Mouse (Mus musculus) c-Kit-positive CD71-positive TER-119-positive erythroid progenitor cells, embryonic 14.5 days (primary cell): ENCODE measurements around the gene Atg7.

ENCODE experiments used
- DNase-seq: peaks from one replicate; pipeline ENCODE4 v3.0.0-alpha.2; 2013; ENCODE audit warnings: low spot score

Gene Atg7

DNA sequence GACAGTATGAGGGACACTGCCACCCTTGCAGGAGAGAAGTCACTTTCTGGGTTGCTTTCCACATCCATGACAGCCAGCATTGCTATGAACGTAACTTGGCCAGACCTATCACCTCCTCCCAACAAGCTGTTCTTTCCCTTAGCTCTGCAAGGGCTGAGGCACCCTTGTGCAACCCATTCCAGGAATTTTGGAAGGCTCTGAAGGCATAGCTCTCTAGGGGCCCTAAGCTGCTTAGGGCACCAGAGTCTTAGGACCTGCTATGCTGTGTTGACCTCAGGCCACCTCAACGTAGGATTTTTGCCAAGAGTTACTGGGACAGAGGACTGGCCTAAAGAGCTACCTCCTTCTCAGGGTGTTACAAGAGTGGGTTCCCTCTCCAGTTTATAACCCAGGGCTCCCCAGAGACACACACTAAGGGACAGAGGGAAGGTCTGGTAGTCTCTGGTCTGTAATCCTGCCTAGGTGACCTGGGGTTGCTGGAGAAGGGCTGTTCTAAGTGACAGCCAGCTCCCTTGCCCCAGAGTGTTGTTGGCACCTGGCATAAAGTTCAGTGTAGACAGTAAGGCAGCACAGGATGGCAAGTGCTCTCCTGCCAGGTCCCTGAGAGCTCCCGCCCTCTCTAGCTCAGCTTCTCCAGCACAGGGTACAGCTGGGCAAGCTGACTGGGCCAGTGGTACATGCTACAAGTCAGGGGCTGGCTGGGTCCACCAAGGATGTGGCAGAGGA is 215.3 kb downstream of the Atg7 start:
- no peak for DNase-seq

DNA sequence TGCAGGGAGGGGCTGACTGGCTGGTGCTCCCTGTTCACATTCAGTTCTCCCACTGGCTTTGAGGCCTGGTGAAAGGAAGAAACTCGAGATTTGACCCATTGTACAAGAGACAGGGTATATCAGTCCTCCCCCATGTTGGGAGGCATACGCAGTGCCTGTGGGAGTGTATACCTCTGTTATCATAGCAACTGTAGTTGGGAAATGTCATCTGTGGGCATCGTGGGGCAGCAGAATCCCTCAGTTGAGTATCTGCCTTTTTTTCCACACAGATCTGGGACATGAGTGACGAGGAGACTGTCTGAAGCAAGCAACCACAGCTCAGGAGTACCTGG is 215.8 kb downstream of the Atg7 start:
- DNase-seq: no peak

DNA sequence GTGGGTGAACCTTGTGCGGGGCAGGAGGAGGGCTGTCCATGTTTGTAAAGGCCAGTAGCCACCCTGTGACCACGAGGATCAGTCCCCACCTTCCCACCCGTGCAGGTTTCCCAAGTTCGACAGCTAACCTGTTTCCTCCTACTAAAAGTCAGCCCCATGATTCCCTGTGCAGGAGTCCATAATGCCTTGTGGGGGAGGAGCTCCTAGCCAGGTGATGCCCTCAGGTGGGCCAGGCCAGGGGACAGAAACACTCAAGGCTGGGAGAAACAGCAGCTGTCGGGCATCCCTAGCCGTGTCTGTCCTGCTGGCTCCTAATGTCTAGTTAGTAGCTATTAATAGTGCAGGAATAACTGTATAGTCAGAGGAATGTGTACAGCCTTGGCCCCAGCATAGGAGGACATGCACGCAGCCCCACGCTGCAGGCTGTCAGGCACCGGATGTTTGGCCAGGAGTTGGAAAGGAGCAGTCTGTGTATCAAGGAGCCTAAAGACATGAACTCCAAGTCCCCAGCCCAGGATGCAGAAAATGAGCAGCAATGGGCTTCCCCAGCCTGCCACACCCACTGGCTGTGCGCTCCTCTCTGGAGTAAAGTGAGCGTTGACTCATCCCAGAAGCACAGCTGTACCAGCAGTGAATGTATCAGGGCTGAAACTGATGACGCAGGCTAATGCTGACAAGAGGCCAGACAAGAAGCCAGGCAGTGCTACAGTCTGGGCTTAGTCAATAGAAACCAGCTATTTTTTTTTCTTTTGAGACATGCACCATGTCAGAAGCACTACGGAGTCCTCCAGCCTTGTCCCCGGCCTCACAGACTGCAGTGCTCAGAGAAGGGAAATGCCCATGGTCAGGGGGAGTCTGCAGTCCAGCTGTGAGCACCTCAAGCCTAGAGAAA is 218.0 kb downstream of the Atg7 start:
- DNase-seq: no peak

DNA sequence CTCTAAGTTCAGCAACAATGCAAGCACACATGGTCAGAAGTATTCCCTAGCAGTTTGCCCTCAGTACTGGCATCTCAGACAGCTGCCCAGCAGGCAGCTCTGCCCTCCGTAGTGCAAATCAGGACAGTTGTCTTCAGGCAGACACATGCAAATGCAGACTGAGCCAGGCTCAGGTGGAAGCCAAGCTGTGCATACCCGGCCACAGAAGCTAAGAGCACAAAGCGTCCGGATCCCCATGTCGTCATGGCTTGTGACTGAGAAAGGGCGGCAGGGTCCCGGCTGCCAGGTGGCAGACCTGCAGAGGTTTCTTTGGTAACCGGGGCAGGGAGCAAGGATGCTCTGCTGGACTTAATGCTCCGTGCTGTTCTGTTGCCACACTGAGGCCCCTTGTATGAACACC is 218.7 kb downstream of the Atg7 start:
- no peak for DNase-seq

DNA sequence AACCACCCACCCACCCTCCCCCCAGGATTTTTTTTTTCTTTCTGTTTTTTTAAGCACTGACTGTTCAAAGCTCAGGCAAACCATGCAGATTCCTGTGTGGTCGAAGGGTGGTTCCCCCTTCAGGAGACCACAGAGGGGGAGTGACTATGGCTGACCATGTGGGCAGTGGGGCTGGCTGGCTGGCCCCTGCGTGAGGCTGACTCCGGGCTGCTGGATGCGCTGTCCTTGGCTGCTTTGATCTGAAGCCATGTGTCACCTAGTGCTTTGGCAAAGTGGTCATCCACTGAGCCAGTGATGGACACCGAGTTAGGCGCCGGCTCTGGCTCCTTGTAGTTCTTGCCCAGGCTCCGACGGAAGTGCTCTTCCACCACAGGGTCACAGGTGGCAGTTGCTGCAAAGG is 219.1 kb downstream of the Atg7 start:
- DNase-seq: no peak

DNA sequence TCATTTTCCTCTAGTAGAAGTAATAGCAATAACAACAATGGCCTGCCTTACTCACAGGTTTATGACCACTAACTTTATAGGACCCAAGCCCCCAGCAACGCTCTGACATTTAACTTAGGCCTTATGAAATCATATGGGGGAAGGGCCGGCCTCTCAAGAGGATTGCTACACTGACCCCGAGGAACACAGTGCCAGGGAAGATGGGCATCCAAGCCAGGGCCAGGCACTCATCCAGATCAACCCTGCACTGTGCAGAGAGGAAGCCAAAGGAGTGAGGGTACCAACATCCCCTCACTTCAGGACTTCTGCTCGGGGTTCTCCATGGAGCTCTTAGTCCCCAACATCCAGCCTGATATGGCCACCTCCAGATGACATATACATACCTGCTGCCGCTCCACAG is 220.6 kb downstream of the Atg7 start:
- DNase-seq: no peak

DNA sequence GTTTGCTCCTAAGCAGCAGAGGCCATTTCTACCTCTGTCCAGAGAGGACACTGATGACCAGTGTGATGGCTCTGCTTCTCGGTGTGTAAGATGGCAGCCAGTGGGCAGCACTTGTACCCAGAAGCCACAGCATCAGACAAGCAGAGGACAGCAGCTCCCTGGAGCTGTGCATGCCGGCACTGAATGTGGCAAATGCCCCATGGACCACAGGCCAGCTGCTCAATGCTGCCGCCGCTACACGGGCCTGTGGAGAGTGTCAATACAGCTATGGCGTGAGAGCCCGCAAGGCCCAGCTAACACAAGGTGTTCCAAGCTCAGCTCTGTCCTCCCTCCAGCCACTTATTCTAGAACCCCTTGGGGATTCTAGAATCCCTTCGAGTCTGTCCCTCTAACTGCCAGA is 221.5 kb downstream of the Atg7 start:
- no peak for DNase-seq

DNA sequence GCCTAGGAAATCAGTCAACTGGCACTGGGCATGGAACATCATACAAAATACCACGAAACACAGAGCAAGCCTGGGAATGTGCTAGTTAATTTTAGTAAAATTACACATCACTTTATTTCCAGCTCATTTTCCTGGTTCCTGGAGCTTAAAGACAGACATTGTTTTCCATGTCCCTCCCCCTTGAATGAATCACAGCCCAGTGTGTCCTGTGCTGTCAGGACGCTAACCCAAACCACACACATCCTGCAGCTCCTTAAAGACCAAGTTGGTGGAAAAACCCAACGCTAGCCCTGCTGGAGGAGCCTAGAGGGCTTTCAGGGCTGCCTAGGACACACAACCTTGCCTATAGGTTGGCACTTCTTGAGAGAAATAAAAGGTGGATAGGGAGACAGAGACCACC is 223.2 kb downstream of the Atg7 start:
- no peak for DNase-seq

DNA sequence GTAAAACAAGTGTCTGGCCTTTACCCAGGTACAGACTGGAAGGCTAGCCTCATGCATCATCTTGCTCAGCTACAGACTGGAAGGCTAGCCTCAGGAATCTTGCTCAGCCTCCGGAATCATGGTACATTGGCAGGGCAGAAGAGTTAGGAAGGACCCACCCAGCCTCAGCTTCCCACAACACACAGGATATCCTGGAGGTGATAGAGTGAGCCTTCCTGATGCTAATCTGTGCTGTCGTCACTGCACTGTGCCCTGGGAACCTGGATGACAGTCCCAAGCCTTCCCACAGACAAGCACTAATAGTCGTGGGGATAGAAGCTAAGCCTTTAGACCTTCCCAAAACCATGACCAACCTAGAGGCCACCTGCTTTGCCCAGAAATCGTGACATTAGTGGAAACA is 223.7 kb downstream of the Atg7 start:
- no peak for DNase-seq

DNA sequence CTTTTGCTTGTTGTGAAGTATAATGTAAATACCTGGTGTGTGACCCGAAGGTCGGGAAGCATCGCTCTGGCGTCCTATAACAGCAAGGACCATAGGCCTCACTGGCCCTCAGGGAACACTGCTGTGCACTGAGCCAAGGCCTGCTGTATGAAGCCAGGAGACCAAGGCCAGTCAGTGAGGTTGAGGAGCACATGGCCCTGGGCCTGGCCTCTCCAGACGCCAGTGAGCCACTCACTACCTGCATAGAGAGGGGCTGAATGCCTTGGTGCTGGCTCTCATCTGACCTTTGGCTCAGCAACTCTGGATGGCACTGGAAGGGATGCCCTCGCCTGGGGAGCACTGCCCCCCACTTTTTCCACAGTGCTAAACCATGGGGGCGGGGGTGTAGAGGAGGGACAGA is 225.8 kb downstream of the Atg7 start:
- no peak for DNase-seq

DNA sequence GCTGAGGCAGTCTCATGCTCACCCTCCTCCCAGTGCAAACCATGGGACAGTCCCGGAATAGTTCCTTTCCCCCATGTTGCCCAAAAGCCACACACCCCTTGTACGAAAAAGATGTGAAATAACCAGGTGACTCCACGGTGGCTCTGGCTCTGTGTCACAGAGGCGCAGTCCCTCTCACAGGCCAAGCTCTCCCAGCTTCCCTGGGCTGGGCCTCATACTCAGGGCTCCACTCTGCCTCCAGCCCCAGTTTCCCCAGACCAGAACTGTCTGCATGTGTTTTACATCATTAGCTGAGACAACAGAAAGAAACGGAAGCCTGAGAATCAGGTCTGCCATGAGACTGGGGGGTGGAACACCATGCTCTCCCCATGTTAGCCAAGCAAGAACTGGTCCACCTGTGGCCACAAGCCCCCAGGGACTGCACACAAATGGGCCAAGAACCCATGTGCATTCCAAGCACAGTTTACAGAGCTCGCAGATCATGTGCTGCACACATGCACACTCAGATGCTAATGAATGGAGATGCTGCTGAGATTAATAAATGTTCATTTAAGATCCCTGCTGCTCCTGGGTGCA is 226.7 kb downstream of the Atg7 start:
- DNase-seq: no peak

DNA sequence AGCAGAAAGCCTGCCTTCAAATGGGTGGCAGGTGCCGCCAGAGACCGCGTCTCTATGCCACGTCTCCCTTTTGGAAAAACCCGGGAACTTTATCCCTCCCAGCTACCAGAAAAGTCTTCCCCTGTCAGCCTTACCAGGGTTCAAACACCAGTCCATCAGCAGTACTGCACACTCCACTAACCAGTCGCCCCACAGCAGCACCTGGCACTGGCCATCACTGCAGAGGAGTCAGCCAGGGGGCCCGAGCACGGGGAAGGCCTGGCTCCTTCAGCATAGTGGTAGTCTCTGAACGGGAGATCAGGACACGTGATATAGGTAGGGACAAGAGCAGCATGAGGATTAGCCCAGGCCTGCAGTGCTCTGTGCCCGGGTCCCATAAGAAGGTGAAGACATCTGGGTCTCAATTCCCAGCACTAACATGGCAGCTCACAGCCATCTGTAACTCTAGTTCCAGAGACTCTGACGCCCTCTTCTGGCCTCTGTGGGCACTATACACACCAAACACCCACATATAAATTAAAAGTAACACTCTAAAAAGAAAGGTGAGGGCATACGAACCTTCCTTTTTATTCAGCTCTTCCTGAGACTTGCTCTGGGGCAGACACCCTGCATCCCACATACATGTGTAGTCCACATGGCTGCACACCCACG is 228.2 kb downstream of the Atg7 start:
- DNase-seq: no peak

DNA sequence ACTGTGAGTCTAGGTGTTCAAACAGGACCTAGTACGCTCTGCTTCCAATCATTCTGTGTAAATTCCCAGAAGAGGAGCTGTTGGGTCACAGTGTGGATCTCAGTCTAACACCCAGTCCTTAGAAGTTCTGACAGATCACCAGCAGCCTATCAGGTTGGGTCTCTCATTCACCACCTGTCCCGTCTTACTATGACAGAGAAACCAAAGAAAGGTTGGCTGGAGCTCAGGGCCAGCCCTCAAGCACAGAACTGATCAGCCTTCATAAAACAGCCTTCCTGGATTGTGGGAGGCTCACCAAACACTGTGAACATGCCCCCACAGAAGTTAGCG is 230.9 kb downstream of the Atg7 start:
- DNase-seq: no peak

DNA sequence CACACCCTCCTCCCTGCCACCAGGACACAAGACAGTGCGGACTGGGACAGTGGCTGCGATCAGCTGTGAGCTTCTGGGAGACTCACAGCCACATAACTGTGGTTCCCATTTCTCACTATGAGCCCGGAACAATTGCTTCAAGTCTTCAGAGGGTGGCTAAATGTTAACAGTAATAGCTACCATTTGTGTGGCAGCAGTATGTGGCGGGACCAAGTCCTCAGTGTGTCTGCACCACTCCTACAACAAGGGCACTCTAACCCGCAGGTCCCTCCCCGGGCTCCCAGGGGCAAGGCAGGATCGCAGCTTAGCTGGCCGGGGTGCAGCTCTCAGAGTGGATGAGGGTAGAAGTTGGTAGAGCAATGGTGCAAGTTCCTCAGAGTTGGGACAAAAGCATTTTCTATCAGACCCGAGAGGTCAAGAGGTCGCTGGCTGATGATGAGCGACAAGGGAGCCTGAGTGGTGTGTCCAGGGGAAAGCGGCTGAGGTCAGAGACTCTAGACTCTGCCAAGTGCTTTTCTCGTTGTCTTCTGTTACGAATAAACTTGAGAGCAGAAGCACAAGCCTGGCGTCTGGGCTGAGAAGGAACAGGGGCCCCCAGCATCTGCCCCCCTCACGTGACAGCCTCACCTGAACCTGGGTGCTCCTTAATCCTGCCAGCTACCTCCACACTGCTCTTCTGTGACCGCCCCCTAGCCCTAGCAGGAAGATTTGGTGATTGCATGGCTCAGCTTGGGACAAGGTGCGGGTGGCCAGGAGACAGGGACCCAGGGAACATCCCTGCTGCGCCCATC is 231.4 kb downstream of the Atg7 start:
- peak; percentile 20 for DNase-seq

DNA sequence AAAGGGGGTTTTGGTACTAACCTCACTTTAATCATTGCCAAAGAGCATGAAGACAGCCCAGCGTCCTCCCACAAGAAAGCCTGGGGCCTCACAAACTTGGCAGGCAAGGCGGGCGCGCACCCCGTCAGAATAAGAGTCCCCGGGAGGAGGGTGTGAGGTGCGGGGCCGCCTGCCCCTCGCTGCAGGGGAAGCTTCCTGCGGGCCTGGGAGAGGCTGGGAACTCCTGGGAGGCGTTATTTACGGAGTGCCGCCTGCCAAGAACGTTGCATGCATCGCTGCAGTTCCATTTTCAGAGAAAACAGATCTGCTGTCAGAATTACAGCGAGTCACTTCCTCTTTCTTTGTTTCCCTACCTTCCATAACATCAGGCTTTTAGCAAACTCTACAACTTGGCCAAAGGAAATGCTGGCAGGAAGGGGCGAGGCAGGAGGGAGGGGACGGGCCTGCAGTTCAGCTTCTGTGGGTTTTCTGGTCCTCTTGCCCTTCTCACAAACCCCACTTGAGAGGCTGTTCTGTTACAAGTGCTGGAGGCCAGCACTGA is 232.2 kb downstream of the Atg7 start:
- DNase-seq: peak; percentile 72

DNA sequence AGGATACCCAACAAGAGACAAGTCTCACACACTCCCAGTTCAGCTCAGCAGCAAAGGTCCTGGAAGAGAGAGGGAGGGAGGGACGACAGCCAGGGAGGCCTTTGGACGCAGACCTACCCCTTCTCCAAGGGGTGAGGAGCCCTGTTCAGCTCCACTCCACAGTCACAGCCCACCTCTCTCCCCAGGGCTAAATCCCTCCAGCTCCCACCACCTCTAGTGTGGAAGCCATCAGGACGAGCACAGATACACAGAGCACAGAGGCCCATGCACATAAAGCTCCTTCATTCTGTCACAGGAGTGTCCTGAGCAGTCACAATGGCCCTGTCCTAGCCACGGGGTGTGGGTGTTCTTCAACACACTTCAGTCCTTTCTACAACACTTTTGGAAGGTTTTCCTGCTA is 233.1 kb downstream of the Atg7 start:
- DNase-seq: no peak

DNA sequence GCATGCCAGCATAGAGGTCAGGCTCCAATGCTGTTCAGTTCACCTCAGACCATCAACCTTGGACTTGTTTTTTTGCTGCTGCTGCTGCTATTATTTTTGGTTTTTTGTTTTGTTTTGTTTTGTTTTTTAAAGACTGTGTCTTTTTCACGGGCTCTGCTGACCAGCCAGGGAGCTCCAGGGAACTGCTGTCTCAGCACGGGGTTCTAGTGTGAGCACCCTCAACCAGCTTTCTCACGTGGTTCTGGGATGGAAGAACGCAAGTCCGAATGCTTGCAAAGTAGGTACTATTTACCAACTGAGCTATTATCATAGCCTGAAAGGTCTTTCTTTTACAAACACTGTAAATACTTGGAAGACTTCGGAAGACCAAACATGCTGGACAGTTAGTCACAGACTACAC is 233.6 kb downstream of the Atg7 start:
- no peak for DNase-seq

DNA sequence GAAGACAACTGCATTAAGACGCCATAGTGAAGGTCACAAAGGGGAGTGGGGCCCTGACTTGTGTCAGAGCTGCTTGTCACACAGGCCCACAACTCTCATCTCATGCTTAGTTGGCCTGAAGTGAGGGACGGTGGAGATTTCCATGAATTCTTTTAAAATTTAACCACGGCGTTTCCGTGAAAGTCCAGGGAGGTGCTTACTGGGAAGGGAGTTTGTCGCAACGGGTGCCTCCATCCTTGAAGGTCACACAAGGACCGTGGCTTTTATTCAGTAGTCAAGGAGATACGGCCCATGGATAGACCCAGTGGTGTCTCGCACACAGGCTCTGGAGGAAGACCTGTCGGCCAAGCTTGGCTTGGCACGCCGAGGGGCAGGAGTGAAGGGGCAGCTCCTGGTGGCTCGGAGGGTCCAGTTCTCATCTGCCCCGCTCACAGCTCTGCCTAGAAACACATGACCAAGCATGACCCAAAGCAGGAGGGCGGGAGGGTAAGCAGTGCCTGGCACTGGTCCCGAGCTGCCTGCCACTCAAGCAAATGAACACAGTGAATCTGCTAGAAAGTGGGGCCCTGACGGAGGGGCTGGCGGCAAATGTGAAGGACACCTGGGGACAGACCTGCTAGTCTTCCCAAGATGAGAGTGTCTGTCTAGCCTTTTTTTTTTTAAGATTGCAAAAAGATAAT is 236.1 kb downstream of the Atg7 start:
- DNase-seq: no peak

DNA sequence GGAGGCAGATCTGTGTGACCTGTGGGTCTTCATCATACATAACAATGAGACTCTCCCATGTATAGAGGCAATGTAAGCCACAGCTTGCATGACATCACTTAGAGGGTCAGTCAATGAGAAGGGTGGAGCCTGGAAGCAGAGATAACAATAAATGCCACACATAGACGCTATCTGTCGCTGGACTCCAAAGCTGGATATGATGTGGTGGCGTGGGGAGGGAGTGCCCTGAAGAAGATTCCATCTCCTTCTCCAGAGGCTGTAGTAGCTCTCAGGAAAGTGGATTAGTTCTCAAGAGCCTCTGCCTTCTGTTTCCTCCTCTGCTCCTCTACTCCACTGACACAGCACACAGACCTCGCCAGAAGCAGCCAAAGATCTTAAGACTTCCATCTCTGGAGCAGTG is 237.9 kb downstream of the Atg7 start:
- no peak for DNase-seq

DNA sequence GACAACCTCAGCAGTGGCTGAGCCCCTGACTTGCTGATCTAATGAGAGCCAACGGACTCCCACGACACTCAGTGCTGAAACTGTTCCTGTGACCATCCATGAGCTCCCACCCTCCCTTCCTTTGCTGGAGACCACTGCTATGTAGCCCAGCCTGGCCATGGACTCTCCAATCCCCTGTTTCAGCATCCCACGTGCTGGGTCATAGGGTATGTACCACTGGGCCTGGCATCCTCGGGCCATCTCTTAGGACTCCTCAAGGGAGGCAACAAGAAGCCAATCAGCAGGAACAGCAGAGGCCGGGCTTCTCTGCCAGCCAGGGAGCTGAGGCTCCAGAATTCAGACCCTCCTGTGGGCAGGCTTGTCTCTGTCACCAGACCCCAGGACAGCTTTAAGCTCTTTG is 239.3 kb downstream of the Atg7 start:
- no peak for DNase-seq

DNA sequence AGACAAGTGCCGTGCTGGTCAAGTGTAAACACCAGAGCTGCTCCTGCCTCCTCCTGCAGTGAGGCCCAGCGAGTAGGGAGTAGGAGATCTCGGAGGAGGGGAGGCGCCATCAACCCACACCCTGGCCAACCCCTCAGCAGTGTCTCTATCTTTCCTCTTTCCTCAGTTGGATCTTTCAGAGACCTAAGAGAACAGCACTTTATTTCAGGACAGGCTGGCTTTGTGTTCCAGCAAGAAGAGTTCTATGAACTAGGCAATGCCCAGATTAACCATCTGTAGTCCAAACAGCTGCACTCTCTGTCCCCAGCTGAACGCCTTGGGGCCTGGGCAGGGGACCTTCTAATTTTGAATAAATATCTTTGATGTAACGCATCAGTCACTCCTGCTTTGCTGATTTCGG is 239.8 kb downstream of the Atg7 start:
- no peak for DNase-seq
